Mouse (Mus musculus) liver, embryonic 16.5 days (tissue): ENCODE results near the gene Olfr734. TPM values are rescaled to one million over a fixed set of nuclear protein-coding genes. Genes with fewer than 3 reads are reported as not detected.

Source experiments
- polyA plus RNA-seq: library from polyadenylated mRNA; unstranded; fragments of >200 nt; fragmentation: Nextera tagmentation; extraction: Ambion mirVana; gene quantifications from 2 replicates; pipeline ENCODE4 v1.2.1, GENCODE M21; 2015

Gene Olfr734
- polyA plus RNA-seq, 1 experiment from 2014 or later: not detected

Other genes starting within 250 kb of the Olfr734 start
- gene Olfr726, start 235.8 kb downstream of the Olfr734 start, polyA plus RNA-seq: not detected in 2 replicates
- not detected in 2 replicates for gene Olfr727, start 203.6 kb downstream of the Olfr734 start, polyA plus RNA-seq
- not detected in 2 replicates for gene Olfr728, start 184.1 kb downstream of the Olfr734 start, polyA plus RNA-seq
- gene Olfr729, start 173.9 kb downstream of the Olfr734 start, polyA plus RNA-seq: not detected in 2 replicates
- not detected in 2 replicates for gene Olfr730, start 138.6 kb downstream of the Olfr734 start, polyA plus RNA-seq
- not detected in 2 replicates for gene Olfr731, start 84.9 kb downstream of the Olfr734 start, polyA plus RNA-seq
- gene Olfr732, start 42.6 kb downstream of the Olfr734 start, polyA plus RNA-seq: not detected in 2 replicates
- gene Olfr733, start 25.2 kb downstream of the Olfr734 start, polyA plus RNA-seq: not detected in 2 replicates
- not detected in 2 replicates for gene Olfr735, start 22.1 kb upstream of the Olfr734 start, polyA plus RNA-seq
- gene Tlr11, start 31.2 kb upstream of the Olfr734 start, polyA plus RNA-seq: 0.07 and 0.15 TPM in 2 replicates
- gene Olfr736, start 54.4 kb upstream of the Olfr734 start, polyA plus RNA-seq: not detected in 2 replicates
- gene Olfr738, start 80.8 kb upstream of the Olfr734 start, polyA plus RNA-seq: not detected in 2 replicates
- not detected in 2 replicates for gene Olfr739, start 91.9 kb upstream of the Olfr734 start, polyA plus RNA-seq
- not detected in 2 replicates for gene Olfr740, start 118.8 kb upstream of the Olfr734 start, polyA plus RNA-seq
- not detected in 2 replicates for gene Olfr741, start 146.0 kb upstream of the Olfr734 start, polyA plus RNA-seq
- not detected in 2 replicates for gene Olfr742, start 176.8 kb upstream of the Olfr734 start, polyA plus RNA-seq
- not detected in 2 replicates for gene Olfr743, start 195.1 kb upstream of the Olfr734 start, polyA plus RNA-seq